Mouse (Mus musculus): ENCODE data around the gene Cd151.

Gene Cd151

DNA sequence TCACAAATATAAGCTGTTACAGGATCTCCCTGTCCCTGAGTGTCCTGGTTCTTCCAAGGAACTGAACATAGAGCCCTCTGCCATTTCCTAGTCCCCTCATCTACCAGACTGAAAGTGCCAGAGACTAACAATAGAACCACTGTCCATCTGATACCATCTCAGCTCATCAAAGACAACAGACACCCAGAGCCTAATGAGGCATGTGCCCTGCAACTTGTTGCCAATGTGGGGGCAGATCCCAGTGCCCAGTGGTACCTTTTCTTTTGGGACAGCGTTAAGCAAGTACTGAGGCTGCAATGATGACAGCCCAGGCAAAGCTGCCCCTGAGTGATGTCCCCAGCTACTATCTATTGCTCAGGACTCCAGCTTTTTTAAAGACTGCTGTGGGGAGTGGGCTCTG is 19.0 kb downstream of the Cd151 start:
- intact Hi-C loops (cut with DNase I): no loop called here

DNA sequence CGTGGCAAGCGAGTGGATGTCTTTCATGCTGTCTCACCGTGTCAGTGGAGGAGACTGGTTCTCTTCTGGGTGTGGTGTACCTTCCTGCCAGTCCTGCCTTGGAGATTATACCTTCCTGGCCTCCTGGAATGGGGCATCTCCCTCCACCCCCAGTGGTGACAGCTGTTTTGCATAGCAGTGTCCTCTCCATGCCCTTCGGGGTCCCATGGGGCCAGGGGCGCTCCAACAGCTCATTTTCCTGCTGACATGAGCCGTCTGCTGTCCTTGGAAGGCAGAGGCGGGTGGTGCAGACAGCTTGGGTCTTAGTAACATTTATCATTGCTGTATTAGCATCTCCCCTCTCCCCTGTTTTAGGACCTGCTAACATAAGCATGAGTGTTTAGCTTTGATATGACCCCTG is 19.9 kb downstream of the Cd151 start:
- intact Hi-C loops (cut with DNase I): no loop called here

DNA sequence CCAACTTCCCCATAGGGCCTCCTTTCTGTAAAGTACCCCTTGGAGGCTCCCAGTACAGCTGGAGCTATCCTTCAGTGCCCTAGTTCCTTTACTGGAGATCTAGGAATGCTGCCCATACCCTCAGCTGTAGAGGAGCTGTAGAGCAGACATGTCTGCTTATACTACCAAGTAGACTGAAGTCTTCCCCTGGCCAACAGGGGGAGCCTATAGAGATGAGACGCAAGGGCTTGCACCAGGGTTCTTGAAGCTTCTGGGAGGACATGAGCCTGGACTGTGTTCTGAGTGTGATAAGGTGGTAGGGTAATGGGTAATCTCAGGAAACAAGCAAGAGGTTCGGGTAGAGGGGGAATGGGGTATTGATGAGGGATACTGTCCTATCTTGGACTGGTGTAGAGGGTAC is 24.0 kb downstream of the Cd151 start:
- intact Hi-C loops (cut with DNase I): no loop called here

DNA sequence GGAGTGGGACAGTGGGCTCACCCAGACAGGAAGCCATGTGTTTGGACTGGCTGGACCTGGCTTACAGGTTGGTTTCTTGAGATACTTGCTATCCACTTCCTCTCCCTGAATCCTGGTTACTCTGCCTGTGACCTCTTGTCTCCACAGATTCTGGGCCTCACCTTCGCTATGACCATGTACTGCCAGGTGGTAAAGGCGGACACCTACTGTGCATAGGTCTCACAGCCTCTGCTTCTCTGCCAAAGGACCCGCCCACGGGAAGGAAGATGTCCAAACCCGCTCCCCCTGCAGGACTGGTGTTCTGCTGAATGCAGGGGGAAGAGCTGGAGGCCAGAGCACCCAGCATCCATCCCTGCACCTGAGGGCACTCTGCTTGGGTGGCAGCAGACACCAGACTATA is 25.5 kb downstream of the Cd151 start:
- intact Hi-C loops (cut with DNase I): no loop called here

DNA sequence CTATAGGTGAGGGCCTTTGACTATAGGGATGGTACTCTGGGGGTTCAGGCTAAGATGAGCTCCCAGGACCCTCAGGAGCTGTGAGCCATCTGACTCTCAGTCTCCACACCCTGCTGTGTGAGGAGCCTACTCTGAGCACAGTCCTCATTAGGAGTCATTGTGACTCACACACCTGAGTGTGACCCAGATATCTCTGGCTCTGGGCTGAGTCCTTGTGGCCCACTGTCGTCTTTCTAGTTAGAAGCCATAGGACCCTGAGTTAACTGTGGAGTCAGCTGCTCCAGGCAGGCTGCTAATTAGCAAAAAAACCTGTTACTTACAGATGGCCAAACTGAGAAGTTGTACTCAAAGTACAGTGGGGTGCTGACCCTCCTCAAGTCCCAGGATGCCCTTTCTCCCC is 26.5 kb downstream of the Cd151 start:
- intact Hi-C loops (cut with DNase I): no loop called here

DNA sequence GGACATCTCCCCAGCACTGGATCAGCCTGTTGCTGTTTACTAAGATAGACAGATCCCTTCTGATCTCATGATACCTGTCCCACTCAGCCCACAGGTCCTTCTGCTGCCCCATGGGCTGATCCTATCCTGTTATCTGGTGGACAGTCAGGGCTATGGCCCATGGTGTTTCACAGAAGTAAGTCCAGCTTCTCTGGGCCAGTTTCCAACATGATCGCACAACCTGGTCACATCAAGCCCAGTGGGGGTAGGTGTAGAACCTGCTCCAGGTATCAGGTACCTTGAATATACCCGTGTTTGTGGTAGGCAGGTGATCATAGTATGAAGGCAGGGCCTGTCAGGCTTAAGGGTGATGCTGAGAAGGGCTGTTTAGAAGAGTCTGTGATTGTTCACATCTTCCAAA is 28.2 kb downstream of the Cd151 start:
- intact Hi-C loops (cut with DNase I): no loop called here

DNA sequence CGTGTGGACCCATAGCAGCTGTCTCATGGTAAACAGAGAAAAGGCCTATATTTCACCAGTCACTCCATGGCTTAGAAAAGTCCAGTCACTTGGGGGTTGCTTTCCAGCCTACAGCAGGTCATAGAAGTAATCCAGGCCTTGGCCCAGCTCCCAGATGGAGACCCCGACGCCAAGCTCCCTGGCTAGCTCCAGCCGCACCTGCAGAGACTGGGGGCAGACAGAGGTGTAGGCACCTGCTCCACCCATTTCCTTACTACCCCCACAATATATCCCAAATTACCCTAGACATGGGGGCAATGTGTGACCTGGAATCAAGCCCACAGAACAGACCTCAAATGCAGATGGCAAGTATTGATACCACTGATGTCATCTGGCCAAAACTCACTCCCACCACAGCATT is 28.7 kb downstream of the Cd151 start:
- intact Hi-C loops (cut with DNase I): no loop called here

DNA sequence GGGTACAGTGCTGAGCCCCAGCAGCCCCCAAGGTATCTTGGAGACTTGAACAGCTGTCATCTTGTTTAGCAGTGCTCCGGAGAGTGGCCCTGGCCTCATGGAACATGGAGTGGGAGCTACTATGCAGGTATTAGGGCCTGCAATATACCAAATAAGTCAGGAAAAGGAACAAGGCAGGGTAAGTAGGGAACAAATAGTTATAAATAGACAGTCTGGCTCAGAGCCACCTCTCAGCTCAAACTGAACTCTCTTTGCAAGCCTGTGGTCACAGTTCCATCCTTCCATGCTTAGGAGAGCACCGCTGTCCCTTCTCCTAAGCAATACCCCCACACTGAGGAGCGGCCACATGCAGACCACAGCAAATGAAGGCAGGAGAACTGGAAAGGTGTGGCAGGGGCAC is 30.4 kb downstream of the Cd151 start:
- intact Hi-C loops (cut with DNase I): no loop called here

DNA sequence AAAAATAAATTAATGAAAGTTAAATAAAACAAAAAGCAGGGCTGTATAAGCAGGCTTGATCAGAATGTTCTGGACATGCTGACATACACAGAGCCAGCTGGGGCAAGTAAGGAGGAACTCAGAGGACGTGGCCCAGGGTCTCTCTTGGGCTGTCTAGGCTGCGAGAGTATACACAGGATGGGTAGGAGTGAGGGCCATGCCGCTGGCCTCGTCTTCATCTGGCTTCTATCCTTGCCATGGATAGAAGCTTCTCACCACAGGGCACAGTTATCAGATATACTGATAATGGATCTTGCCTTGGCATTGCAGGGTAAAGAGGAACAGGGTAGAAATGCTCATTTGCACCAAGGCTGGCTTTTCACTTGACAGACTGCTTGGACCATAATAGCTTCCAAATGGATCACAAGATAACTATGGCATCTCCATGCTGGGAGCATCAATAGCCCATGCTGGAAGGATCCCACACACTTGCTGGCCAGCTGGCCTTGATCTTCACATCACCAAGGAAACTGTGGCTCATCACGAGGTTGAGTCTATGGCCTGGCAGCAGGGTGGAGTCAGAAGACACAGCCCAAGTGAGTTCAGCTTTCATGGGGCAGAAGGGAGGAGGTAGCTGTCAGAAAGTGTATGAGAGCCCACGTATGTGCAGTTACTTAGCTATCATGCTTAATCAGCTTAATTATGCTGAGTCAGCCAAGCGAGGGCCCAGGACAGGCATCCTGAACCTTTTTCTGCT is 34.8 kb downstream of the Cd151 start:
- intact Hi-C loops (cut with DNase I): no loop called here

DNA sequence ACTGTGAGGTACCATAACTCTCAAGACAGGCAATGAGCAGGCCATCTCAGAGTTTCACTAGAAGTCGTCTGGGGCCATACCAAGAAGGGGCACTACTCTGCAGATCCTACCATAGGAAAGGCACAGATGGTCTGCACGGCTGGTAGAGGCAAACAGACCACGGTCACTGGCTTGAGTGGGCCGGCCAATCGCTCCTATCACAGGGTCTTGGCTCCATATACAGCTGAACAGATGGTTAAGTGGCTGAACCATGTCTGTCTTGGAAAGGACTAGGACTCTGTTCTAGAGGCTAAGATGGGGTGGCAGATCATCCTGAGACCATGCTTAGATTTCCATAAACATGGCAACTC is 35.3 kb downstream of the Cd151 start:
- intact Hi-C loops (cut with DNase I): no loop called here

DNA sequence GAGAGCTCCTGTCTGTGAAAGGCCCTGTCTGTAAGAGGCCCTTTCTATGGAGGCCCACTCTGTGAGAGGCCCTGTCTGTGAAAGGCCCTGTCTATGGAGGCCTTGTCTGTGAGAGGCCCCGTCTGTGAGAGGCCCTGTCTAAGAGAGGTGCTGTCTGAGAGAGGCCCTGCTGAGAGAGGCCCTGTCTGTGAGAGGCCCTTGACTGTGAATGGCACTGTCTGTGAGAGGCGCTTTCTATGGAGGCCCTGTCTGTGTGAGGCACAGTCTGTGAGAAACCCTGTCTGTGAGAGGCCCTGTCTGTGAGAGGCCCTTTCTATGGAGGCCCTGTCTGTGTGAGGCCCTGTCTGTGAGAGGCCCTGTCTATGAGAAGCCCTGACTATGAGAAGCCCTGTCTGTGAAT is 39.1 kb downstream of the Cd151 start:
- intact Hi-C loops (cut with DNase I): no loop called here

DNA sequence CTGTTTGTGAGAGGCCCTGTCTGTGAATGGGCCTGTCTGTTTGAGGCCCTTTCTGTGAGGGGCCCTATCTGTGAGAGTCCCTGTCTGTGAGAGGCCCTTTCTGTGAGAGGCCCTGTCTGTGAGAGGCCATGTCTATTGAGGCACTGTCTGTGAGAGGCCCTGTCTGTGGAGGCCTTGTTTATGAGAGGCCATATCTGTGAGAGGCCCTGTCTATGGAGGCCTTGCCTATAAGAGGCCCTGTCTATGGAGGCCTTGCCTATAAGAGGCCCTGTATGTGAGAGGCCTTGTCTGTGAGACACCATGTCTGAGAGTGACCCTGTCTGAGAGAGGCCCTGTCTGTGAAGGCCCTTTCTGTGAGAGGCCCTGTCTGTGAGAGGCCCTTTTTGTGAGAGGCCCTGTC is 41.0 kb downstream of the Cd151 start:
- intact Hi-C loops (cut with DNase I): no loop called here

DNA sequence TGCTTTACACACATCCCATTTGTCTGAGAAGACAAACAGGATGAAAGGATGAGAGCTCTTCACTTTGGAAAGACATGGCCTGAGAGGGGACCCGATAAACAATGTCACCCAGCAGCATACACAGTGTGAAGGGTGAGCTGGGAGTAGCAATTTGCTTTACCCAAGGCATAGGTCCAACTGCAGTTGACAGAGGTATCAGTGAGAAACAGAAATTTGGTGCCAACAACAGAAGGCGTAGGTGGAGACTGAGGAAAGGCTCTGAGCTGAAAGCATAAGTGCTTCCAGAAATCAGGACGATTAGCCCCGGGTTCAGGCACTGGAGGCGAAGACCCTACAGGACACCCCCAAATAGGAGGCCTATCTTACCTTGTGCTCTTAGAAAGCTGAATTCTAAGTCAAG is 43.0 kb downstream of the Cd151 start:
- intact Hi-C loops (cut with DNase I): no loop called here

DNA sequence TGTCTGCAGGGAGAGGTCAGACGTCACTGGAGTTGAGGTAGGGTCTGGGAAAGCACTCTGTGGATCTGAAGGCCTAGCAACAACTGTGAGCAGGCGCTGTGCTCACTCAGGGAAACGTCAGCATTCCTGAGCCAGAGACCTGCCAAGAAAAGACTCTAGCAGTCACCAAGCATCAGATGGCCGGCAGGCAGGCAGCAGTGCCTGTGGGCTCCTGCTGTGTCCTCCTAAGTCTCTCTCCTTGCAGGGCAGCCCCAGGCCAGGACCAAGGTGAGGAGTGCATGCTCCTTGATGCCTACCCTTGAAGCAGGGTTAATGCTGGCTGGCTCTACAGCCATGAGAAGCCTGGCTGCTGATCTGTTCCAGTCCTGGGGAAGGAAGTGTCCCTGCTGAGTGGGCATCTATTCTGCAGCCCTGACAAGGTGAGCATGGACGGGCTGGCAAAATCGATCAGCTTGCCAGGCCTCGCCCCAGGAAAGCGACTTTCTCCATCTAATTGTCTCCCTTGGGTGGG is 43.5 kb downstream of the Cd151 start:
- intact Hi-C loops (cut with DNase I): no loop called here

DNA sequence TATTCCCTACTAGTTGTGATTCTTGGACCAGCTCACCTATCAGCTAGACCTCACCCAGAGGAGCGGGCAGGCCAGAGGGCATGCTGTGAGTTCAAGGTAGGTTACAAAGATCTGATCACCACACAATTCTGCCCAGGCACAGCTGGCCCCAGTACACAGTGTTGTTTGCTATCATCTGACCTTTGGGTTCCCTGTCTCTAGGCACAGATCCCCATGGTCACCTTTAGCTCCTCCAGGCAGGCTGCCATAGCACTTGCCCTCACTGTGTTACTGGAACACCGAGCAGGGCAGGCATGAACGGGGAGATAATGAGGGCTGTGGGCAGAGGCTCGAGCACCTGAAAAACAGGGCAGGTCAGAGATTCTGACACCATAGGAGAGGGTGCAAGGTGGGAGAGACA is 50.4 kb downstream of the Cd151 start:
- intact Hi-C loops (cut with DNase I): no loop called here

DNA sequence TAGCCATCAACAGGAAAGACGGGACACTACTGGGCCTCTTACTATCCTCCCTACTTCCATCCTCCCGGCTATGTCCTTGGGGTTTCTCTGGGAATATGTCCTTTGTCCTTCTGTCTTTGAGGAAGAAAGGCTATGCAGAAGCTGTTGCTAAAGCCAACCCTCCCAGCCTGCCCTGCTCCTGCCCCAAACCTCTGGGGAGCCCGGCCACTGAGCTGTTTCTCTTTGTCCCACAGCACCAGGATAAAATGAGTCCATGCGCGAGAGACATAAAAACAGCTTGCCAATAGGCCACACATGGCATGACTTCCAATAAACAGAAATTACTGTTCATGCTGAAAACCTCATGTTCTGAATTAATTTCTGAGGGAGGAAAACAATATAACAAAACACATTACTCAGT is 51.1 kb downstream of the Cd151 start:
- intact Hi-C loops (cut with DNase I): no loop called here

DNA sequence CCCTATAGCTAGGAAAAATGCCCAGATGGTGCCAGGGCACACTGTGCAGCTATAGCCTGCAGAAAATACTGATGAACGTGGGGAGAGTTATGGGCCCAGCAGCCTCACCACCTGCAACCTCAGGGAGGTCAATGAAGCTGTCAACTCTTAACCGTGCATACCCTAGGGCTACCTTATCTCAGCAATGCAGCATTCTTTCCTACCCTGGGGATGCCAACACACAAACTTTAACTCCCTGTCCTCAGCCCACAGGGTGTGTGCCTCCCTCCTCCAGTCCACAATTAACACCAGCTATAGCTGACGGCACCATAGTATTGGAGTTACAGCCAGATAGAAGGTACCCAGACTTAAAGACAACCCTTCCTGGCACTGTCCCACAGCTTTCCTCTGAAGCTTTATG is 51.7 kb downstream of the Cd151 start:
- intact Hi-C loops (cut with DNase I): no loop called here

DNA sequence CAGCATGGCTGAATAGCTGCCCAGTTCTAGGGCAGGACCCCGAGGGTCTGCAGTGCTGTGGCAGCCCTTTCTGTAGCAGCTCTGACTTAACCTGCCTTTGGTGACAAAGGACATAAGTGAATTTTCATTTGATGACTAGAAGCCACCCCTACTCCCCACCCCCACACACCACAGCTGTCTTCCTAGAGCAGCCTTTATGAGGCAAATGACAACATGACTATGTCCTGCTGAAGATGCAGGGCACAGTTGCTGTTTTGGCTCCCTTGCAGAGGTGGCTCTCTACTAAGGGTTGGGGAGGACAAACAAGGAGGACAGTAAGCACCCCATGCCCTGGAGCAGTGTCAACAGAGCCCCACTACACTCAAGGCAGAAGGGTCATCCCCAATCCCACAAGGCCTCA is 52.6 kb downstream of the Cd151 start:
- intact Hi-C loops (cut with DNase I): no loop called here
